Mouse (Mus musculus) kidney, adult 2 months (tissue): Measurements from ENCODE around the gene Sgca.

Experiments used
- CTCF ChIP-seq: fragments of 200-500 bp; conservative IDR thresholded peaks from 2 replicates; pipeline ENCODE4 v1.5.1; 2011; ENCODE audit warnings: low read depth, mild to moderate bottlenecking, control low read depth, low read length, moderate library complexity, mixed read lengths; ENCODE audit not compliant: insufficient read depth, insufficient read length
- POLR2A ChIP-seq: fragments of 200-500 bp; IDR thresholded peaks from one replicate; pipeline ENCODE4 v1.6.1; 2011; ENCODE audit warnings: low read depth, low read length, control low read depth

GRCm38 (mm10) chr11:95004136-95004936, 28.2 kb upstream of the Sgca start:
- TF ChIP-seq CTCF = no peak
- TF ChIP-seq POLR2A = no peak
